Mouse (Mus musculus): ENCODE measurements around the gene Gstcd. TPM values are rescaled to one million over a fixed set of nuclear protein-coding genes. Genes with fewer than 3 reads are reported as not detected.
A peak's percentile ranks its signal among the peaks of the same experiment; 100 is the strongest.

The Gstcd gene
- total RNA-seq (2021) = 1 to 10 TPM; 1.9 to 2.6 TPM

- peak; percentile 91 for DNase-seq
- intact Hi-C loops (cut with DNase I) = loop anchor here (5.0 to 10.0 kb wide), 2 partner anchors 344 to 407 kb away; partner anchors contain the start of genes Aimp1 and Tbck
Observed at GRCm38 (mm10) chr3:133091664-133092273, at the start of gene Gstcd, which contains the start of gene Ints12. Gene Gstcd (minus strand): TSS chr3:133092033. Gene Ints12 (plus strand): TSS chr3:133091840.

DNA sequence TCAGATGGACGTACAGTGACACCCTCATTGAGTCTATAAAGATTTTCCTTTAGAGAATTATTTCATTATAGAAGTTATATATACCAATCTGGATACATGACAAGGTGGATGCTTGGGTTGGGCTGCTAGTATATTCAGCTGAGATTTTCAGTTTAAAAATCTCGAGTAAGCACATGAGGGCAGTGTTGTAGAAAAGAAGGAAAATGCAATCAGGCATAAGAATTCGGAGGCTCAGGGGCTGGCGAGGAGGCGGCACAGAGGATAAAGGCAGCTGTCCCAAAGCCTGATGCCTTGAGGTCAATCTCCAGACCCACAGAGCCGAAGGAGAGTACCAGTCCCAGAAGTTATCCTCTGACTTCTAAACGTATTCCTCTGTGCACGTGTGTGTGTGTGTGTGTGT lies 40.8 kb upstream of the Gstcd start:
- DNase-seq = no peak
- intact Hi-C loops (cut with DNase I) = no loop called here

DNA sequence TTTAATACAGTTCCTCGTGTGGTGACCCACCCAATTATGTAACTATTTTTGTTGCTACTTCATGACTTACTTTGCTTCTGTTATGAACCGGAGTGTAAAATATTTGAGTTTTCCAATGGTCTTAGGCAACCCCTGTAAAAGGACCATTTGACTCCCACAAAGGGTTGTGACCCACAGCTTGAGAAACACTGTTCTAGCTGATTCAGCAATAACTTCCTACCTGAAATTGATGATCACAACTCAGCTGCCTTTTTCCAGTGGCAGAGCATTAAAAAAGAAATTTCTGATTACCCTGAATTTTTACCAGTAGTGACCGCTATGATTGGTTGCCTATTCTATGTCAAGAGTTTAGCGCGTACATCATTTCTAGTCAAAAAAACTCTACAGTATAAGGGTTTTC lies 39.5 kb upstream of the Gstcd start:
- no peak for DNase-seq
- intact Hi-C loops (cut with DNase I) = no loop called here

- no peak for DNase-seq
- intact Hi-C loops (cut with DNase I) = no loop called here
Observed at GRCm38 (mm10) chr3:133113281-133113680, 21.4 kb upstream of the Gstcd start.

DNA sequence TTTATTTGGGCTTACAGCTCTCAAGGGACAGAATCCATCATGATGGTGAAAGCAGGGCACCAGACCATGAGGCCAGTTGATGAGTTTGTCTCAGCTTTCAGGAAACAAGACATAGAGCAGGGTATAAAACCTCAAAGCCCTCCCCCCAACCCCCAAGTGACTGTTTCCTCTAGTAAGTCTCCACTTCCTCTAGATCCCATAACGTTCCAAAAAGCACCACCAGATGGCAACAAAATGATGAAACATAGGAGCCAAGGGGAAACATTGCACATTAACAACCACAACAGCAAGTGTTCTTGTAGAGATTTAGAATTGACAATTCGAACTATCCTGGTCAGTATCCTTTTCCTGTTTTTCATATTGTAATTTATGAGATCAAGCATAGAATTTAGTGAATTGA lies 19.9 kb upstream of the Gstcd start:
- intact Hi-C loops (cut with DNase I) = no loop called here
- DNase-seq = no peak

DNA sequence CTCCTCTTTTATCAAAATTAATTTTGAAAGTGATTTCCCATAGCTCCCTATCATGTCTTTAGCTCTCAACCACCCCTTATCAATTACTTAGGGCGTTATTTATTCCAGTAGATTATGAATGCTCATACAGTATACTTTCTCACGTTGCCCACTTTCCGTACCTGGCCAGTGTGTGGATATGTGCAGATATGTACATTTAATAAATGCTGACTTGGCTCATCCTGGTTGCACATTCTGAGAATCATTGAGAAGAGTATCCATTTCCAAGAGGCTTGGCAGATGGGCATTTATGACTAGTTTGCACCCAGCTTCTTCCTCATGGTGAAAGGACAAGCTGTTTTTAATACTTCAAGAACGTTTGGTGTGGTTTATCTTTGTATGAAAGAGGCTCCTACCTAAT lies 18.0 kb upstream of the Gstcd start:
- no peak for DNase-seq
- intact Hi-C loops (cut with DNase I) = no loop called here

DNA sequence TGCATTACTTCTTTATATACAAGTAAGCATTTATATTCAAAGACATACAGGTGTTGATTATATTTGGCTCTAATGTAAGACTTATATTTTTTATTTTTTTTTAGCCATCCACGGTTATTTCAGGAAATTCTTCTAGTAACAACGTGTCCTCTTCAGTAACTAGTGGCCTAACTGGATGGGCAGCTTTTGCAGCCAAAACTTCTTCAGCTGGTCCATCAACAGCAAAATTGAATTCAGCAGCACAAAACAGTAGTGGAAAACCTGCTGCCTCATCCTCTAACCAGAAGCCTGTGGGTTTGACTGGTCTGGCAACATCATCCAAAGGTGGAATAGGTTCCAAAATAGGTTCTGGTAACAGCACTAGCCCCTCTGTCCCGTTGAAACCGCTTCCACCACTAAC lies 16.9 kb upstream of the Gstcd start:
- DNase-seq = no peak
- intact Hi-C loops (cut with DNase I) = no loop called here

DNA sequence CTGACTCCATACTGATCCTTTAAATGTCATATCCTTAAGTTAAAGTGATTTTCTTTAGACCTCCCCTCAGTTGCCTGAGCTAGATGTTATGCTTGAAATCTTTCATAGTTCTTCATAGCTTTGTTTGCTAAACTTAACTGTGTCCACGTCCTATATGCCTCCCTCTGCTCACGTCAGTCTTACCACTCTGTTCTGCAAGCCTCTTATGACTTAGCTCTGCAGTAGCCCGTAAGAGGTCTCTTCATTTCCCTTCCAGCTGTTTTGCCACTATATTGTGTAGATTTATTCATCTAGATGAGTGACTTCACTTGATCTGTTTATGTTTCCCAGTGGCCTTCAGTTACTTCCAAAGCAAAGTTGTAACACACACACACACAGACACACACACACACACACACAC lies 12.6 kb upstream of the Gstcd start:
- DNase-seq = no peak
- intact Hi-C loops (cut with DNase I) = no loop called here

- intact Hi-C loops (cut with DNase I) = no loop called here
- no peak for DNase-seq
Observed at GRCm38 (mm10) chr3:133103768-133104167, 11.9 kb upstream of the Gstcd start.

- intact Hi-C loops (cut with DNase I) = loop anchor here (10.0 kb wide), 1 partner anchor 414 kb away; the partner anchor contains the start of genes Aimp1 and Tbck
- DNase-seq = no peak
Observed at GRCm38 (mm10) chr3:133098909-133099308, 7.1 kb upstream of the Gstcd start.

DNA sequence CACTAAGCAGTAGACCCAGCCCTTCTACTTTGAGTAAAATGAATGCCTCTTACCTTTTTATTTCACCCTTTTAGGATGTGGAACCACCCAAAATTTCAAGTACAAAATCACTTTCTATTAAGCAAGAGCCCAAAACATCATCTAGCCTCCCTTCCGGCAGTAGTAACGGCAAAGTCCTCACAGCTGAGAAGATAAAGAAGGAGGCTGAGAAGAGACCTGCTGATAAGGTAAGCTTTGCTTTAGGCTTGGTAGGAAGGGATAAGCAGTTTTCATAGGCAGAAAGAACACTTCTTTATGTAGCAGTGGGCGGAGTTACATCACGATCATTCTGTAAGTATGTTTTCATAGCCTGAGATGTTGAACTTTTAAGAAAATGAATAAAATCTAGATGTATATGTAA lies 6.5 kb upstream of the Gstcd start:
- no peak for DNase-seq
- intact Hi-C loops (cut with DNase I) = loop anchor here (10.0 kb wide), 1 partner anchor 414 kb away; the partner anchor contains the start of genes Aimp1 and Tbck

GRCm38 (mm10) chr3:133097936-133098335 lies 6.1 kb upstream of the Gstcd start:
- intact Hi-C loops (cut with DNase I) = loop anchor here (10.0 kb wide), 1 partner anchor 413 kb away; the partner anchor contains the start of genes Aimp1 and Tbck

GRCm38 (mm10) chr3:133094305-133094704 lies 2.5 kb upstream of the Gstcd start:
- no peak for DNase-seq
- intact Hi-C loops (cut with DNase I) = loop anchor here (5.0 to 10.0 kb wide), 2 partner anchors 347 to 410 kb away; partner anchors contain the start of genes Aimp1 and Tbck

More at GRCm38 (mm10) chr3:133097936-133098335, 6.1 kb upstream of the Gstcd start:
- DNase-seq = no peak

GRCm38 (mm10) chr3:133092936-133093335 lies 1.1 kb upstream of the Gstcd start:
- no peak for DNase-seq
- intact Hi-C loops (cut with DNase I) = loop anchor here (5.0 to 10.0 kb wide), 2 partner anchors 346 to 408 kb away; partner anchors contain the start of genes Aimp1 and Tbck

- no peak for DNase-seq
Observed at GRCm38 (mm10) chr3:133092274-133092853, 531 bp upstream of the Gstcd start.

GRCm38 (mm10) chr3:133091121-133091663 lies 641 bp downstream of the Gstcd start:
- DNase-seq = no peak
- intact Hi-C loops (cut with DNase I) = loop anchor here (5.0 to 10.0 kb wide), 2 partner anchors 344 to 406 kb away; partner anchors contain the start of genes Aimp1 and Tbck

More at GRCm38 (mm10) chr3:133092274-133092853, 531 bp upstream of the Gstcd start:
- intact Hi-C loops (cut with DNase I) = loop anchor here (5.0 to 10.0 kb wide), 2 partner anchors 345 to 408 kb away; partner anchors contain the start of genes Aimp1 and Tbck

- DNase-seq = no peak
- intact Hi-C loops (cut with DNase I) = loop anchor here (5.0 to 10.0 kb wide), 2 partner anchors 343 to 406 kb away; partner anchors contain the start of genes Aimp1 and Tbck
Observed at GRCm38 (mm10) chr3:133090247-133091120, 1.3 kb downstream of the Gstcd start.

GRCm38 (mm10) chr3:133085858-133086257 lies 6.0 kb downstream of the Gstcd start:
- intact Hi-C loops (cut with DNase I) = loop anchor here (2.0 kb wide), 1 partner anchor 187 kb away; no protein-coding TSS in a partner anchor
- DNase-seq = no peak

GRCm38 (mm10) chr3:133082736-133083135 lies 9.1 kb downstream of the Gstcd start:
- intact Hi-C loops (cut with DNase I) = no loop called here
- no peak for DNase-seq

- intact Hi-C loops (cut with DNase I) = no loop called here
- no peak for DNase-seq
Observed at GRCm38 (mm10) chr3:133075560-133075959, 16.3 kb downstream of the Gstcd start.

All from heart, postnatal 36 days (tissue).